ENCODE assay signal across 8 mouse cellular contexts in genomic region chr6:48504241-48504854, GRCm38 (mm10). TPM values are rescaled to one million over a fixed set of nuclear protein-coding genes. Genes with fewer than 3 reads are reported as not detected.
DNase-seq lines count a peak whose midpoint lies in the region; ATAC-seq and TF ChIP-seq lines count a peak whose summit lies in the region.

No protein-coding gene starts in this region.

- peak overlapping the region; percentile 65 for H3K9ac ChIP-seq in forebrain, embryonic 12.5 days
- H3K9ac ChIP-seq in heart, embryonic 16.5 days (ENCODE audit: low read length) = peak overlapping the region; percentile 84
- H3K9ac ChIP-seq in liver, embryonic 13.5 days = peak overlapping the region; percentile 71
- peak overlapping the region; percentile 75 for H3K9ac ChIP-seq in stomach, postnatal 0 days (ENCODE audit: low read length)

- 0 out of 2 replicates have a peak overlapping the region, but pooled peaks have one; percentile 42 for H3K27ac ChIP-seq in forebrain, embryonic 12.5 days
- H3K27ac ChIP-seq in heart, embryonic 16.5 days (ENCODE audit: low read length) = peak overlapping the region; percentile 66
- no peak overlapping the region for H3K27ac ChIP-seq in liver, embryonic 13.5 days
- peak overlapping the region; percentile 82 for H3K27ac ChIP-seq in stomach, postnatal 0 days (replicated peaks)

- no peaks in the 10 kb centered on the region for H3K9me3 ChIP-seq in forebrain, embryonic 12.5 days
- no peaks in the 10 kb centered on the region for H3K9me3 ChIP-seq in heart, embryonic 16.5 days (replicated peaks; ENCODE audit: control insufficient read depth, low read length)
- H3K9me3 ChIP-seq in liver, embryonic 13.5 days (replicated peaks) = no peaks in the 10 kb centered on the region
- no peaks in the 10 kb centered on the region for H3K9me3 ChIP-seq in stomach, postnatal 0 days (ENCODE audit: control insufficient read depth, low read length)

- peak overlapping the region; percentile 93 for H3K4me2 ChIP-seq in forebrain, embryonic 12.5 days
- peak overlapping the region; percentile 67 for H3K4me2 ChIP-seq in heart, embryonic 16.5 days (ENCODE audit: low read depth, low read length)
- peak overlapping the region; percentile 75 for H3K4me2 ChIP-seq in liver, embryonic 13.5 days
- H3K4me2 ChIP-seq in stomach, postnatal 0 days (replicated peaks; ENCODE audit: low read depth) = peak overlapping the region; percentile 89

- WGBS in forebrain, embryonic 12.5 days = under 1% methylated on average over 26 of the region's 26 CpGs
- WGBS in heart, embryonic 16.5 days = 0% methylated on average over 26 of the region's 26 CpGs
- WGBS in liver, embryonic 13.5 days (ENCODE audit: insufficient replicate concordance) = under 1% methylated on average over 26 of the region's 26 CpGs
- WGBS in stomach, postnatal 0 days = 0% methylated on average over 26 of the region's 26 CpGs

- peak overlapping the region; percentile 65 for H3K4me3 ChIP-seq in forebrain, embryonic 12.5 days (replicated peaks)
- peak overlapping the region; percentile 78 for H3K4me3 ChIP-seq in heart, embryonic 16.5 days (ENCODE audit: low read length)
- peak overlapping the region; percentile 67 for H3K4me3 ChIP-seq in liver, embryonic 13.5 days (replicated peaks)
- peak overlapping the region; percentile 66 for H3K4me3 ChIP-seq in stomach, postnatal 0 days (ENCODE audit: low read depth, low read length)

- H3K36me3 ChIP-seq in forebrain, embryonic 12.5 days (replicated peaks) = 0 out of 2 replicates have a peak, but pooled peaks cover 3% of the 10 kb centered on the region
- H3K36me3 ChIP-seq in heart, embryonic 16.5 days (ENCODE audit: control insufficient read depth, insufficient read depth) = no peaks in the 10 kb centered on the region
- no peaks in the 10 kb centered on the region for H3K36me3 ChIP-seq in liver, embryonic 13.5 days
- H3K36me3 ChIP-seq in stomach, postnatal 0 days (ENCODE audit: control insufficient read depth, insufficient read depth, low read length) = no peaks in the 10 kb centered on the region

- DNase-seq in c-Kit-positive CD71-positive TER-119-negative erythroid progenitor cells, embryonic 14.5 days (ENCODE audit: low read depth) = peak; percentile 58
- DNase-seq in kidney, postnatal 25 days = peak; percentile 87 to 92
- peak; percentile 52 for DNase-seq in liver, embryonic 13.5 days
- DNase-seq in neural tube, embryonic 10.5 days (ENCODE audit: extremely low spot score, low spot score) = peak; percentile 75
- DNase-seq in stomach, postnatal 0 days (ENCODE audit: low spot score) = peak; percentile 72

- peak; percentile 62 for TF ChIP-seq CTCF in stomach, postnatal 0 days (IDR thresholded peaks at IDR 0.05; ENCODE audit: low read depth)

- no peak for TF ChIP-seq EP300 in stomach, postnatal 0 days (optimal IDR thresholded peaks at IDR 0.05)

- H3K4me1 ChIP-seq in forebrain, embryonic 12.5 days = peaks cover 12% of the 10 kb centered on the region
- H3K4me1 ChIP-seq in heart, embryonic 16.5 days (ENCODE audit: control insufficient read depth, insufficient read depth, low read length) = peaks cover 9% of the 10 kb centered on the region
- peaks cover 7% of the 10 kb centered on the region; the same call in 1 of the 2 replicates for H3K4me1 ChIP-seq in liver, embryonic 13.5 days (replicated peaks)
- H3K4me1 ChIP-seq in stomach, postnatal 0 days (replicated peaks; ENCODE audit: control insufficient read depth, insufficient read depth) = 0 out of 2 replicates have a peak, but pooled peaks cover 2% of the 10 kb centered on the region

- ATAC-seq in CD4-positive, CD25-positive, alpha-beta regulatory T cell, adult 4 months = peak; percentile 67
- ATAC-seq in forebrain, embryonic 12.5 days (ENCODE audit: low FRiP score) = peak; percentile 96
- peak; percentile 92 for ATAC-seq in heart, embryonic 16.5 days (replicated peaks; ENCODE audit: extremely low read depth, insufficient read depth, low FRiP score)
- peak; percentile 89 for ATAC-seq in liver, embryonic 13.5 days (ENCODE audit: low read depth)
- ATAC-seq in stomach, postnatal 0 days (ENCODE audit: low FRiP score, low TSS enrichment) = peak; percentile 94

- no peaks in the 10 kb centered on the region for H3K27me3 ChIP-seq in forebrain, embryonic 12.5 days
- no peaks in the 10 kb centered on the region for H3K27me3 ChIP-seq in heart, embryonic 16.5 days (ENCODE audit: control insufficient read depth, insufficient read depth, low read length)
- H3K27me3 ChIP-seq in liver, embryonic 13.5 days = no peaks in the 10 kb centered on the region
- no peaks in the 10 kb centered on the region for H3K27me3 ChIP-seq in stomach, postnatal 0 days (ENCODE audit: control insufficient read depth, insufficient read depth, low read length)

RNA-seq across cellular contexts. Expression of gene Atp6v0e2, which starts 33.1 kb away (rescaled TPM):
- polyA plus RNA-seq in CD4-positive, CD25-positive, alpha-beta regulatory T cell, adult 4 months (2017; shearing (Covaris generic)) = not detected
- polyA plus RNA-seq in forebrain, embryonic 12.5 days (2016; fragmentation: Nextera tagmentation; extraction: Ambion mirVana) = 78.6 and 88.3 TPM in 2 replicates
- polyA plus RNA-seq in heart, embryonic 16.5 days (2015; fragmentation: Nextera tagmentation; extraction: Ambion mirVana) = 17.4 and 20.0 TPM in 2 replicates
- polyA plus RNA-seq in liver, embryonic 13.5 days (2015; fragmentation: Nextera tagmentation; extraction: Ambion mirVana) = 1.5 and 1.6 TPM in 2 replicates
- 22.1 and 23.0 TPM in 2 replicates for polyA plus RNA-seq in stomach, postnatal 0 days (2015; fragmentation: Nextera tagmentation; extraction: Ambion mirVana)

RNA-seq across cellular contexts. Expression of gene Lrrc61, which starts 50.2 kb away (rescaled TPM):
- polyA plus RNA-seq in CD4-positive, CD25-positive, alpha-beta regulatory T cell, adult 4 months (2017; shearing (Covaris generic)) = 10 to 100 TPM; 33.3 to 54.7 TPM
- 16.7 and 21.3 TPM in 2 replicates for polyA plus RNA-seq in forebrain, embryonic 12.5 days (2016; fragmentation: Nextera tagmentation; extraction: Ambion mirVana)
- polyA plus RNA-seq in heart, embryonic 16.5 days (2015; fragmentation: Nextera tagmentation; extraction: Ambion mirVana) = 6.7 and 8.2 TPM in 2 replicates
- polyA plus RNA-seq in liver, embryonic 13.5 days (2015; fragmentation: Nextera tagmentation; extraction: Ambion mirVana) = 0.81 and 1.5 TPM in 2 replicates
- 3.9 and 5.6 TPM in 2 replicates for polyA plus RNA-seq in stomach, postnatal 0 days (2015; fragmentation: Nextera tagmentation; extraction: Ambion mirVana)

RNA-seq across cellular contexts. Expression of gene Sspo, which starts 56.3 kb away (rescaled TPM):
- polyA plus RNA-seq in CD4-positive, CD25-positive, alpha-beta regulatory T cell, adult 4 months (2017; shearing (Covaris generic)) = under 1 TPM; 0.20 to 0.73 TPM
- 0.40 and 0.53 TPM in 2 replicates for polyA plus RNA-seq in forebrain, embryonic 12.5 days (2016; fragmentation: Nextera tagmentation; extraction: Ambion mirVana)
- polyA plus RNA-seq in heart, embryonic 16.5 days (2015; fragmentation: Nextera tagmentation; extraction: Ambion mirVana) = 0.42 and 0.43 TPM in 2 replicates
- polyA plus RNA-seq in liver, embryonic 13.5 days (2015; fragmentation: Nextera tagmentation; extraction: Ambion mirVana) = 0.08 TPM in 1 of 2 replicates, not detected in the other
- 0.04 and 0.07 TPM in 2 replicates for polyA plus RNA-seq in stomach, postnatal 0 days (2015; fragmentation: Nextera tagmentation; extraction: Ambion mirVana)

RNA-seq across cellular contexts. Expression of gene Zfp467, which starts 58.7 kb away (rescaled TPM):
- 10 to 100 TPM; 11.4 to 12.6 TPM for polyA plus RNA-seq in CD4-positive, CD25-positive, alpha-beta regulatory T cell, adult 4 months (2017; shearing (Covaris generic))
- 22.1 and 22.7 TPM in 2 replicates for polyA plus RNA-seq in forebrain, embryonic 12.5 days (2016; fragmentation: Nextera tagmentation; extraction: Ambion mirVana)
- 20.3 and 22.1 TPM in 2 replicates for polyA plus RNA-seq in heart, embryonic 16.5 days (2015; fragmentation: Nextera tagmentation; extraction: Ambion mirVana)
- polyA plus RNA-seq in liver, embryonic 13.5 days (2015; fragmentation: Nextera tagmentation; extraction: Ambion mirVana) = 1.8 and 1.9 TPM in 2 replicates
- 24.2 and 29.5 TPM in 2 replicates for polyA plus RNA-seq in stomach, postnatal 0 days (2015; fragmentation: Nextera tagmentation; extraction: Ambion mirVana)
